Mouse (Mus musculus): ENCODE results near the gene A430078G23Rik.

DNA sequence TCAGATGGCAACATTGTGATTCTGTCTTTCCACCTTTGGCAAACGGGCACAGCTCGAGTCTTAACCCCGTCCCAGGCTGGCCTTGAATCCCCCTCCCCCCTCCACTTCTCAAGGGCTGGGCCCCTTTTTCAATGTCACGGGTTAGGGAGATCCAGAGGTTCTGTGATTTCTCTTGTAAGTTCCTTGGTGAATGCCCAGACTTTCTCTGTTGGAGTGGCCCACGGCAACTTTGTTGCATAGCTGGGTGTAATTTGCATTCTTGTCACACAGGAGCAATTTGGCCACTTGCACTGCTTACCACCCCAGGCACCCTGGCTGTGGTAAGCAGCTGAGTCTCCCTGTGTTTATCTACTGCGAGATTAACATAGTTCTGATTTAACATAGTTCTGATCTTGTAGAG is 41.4 kb downstream of the A430078G23Rik start:
- no peak for TF ChIP-seq MAFK (IDR thresholded peaks at IDR 0.05; ENCODE audit: insufficient read depth, low read depth, low read length)
- no peak for TF ChIP-seq ZNF384 (IDR thresholded peaks at IDR 0.05; ENCODE audit: low read depth, low read length)

Measured in ES-E14 (cell line).